Mouse (Mus musculus): Measurements from ENCODE around the gene Rpl7a. TPM values are rescaled to one million over a fixed set of nuclear protein-coding genes. Genes with fewer than 3 reads are reported as not detected.

Rpl7a gene
- polyA plus RNA-seq, 1 experiment from 2014 or later = 462 TPM

- no peak for ATAC-seq (ENCODE audit: low read depth)
- WGBS = 12% methylated on average over 7 of the region's 7 CpGs
- Histone ChIP-seq H3K4me3 (ENCODE audit: low read depth, low read length) (peak overlapping the region; percentile 78), H3K27me3 (ENCODE audit: control insufficient read depth, insufficient read depth, low read length) (no peaks in the 10 kb centered on the region), H3K4me1 (ENCODE audit: control insufficient read depth, insufficient read depth, low read length) (peaks cover 9% of the 10 kb centered on the region), H3K9me3 (ENCODE audit: control insufficient read depth, low read length) (no peaks in the 10 kb centered on the region), H3K9ac (replicated peaks; ENCODE audit: low read depth, low read length) (peak overlapping the region; percentile 78), H3K36me3 (ENCODE audit: control insufficient read depth, insufficient read depth, low read length) (peaks cover 37% of the 10 kb centered on the region), H3K27ac (ENCODE audit: low read depth, low read length) (no peak overlapping the region), H3K4me2 (ENCODE audit: low read depth, low read length) (peak overlapping the region; percentile 51)
Observed at GRCm38 (mm10) chr2:26901834-26902400, 8.6 kb upstream of the Rpl7a start.

GRCm38 (mm10) chr2:26902467-26903220, 7.9 kb upstream of the Rpl7a start, which contains the start of gene Surf6:
Gene Surf6, minus strand, starts transcription at chr2:26902879.
- Histone ChIP-seq H3K9me3 (ENCODE audit: control insufficient read depth, low read length) (no peaks in the 10 kb centered on the region), H3K4me3 (ENCODE audit: low read depth, low read length) (peak within 1 kb of the TSS; percentile 78), H3K4me2 (ENCODE audit: low read depth, low read length) (peak within 1 kb of the TSS; percentile 51), H3K27ac (ENCODE audit: low read depth, low read length) (peak within 1 kb of the TSS; percentile 63), H3K9ac (replicated peaks; ENCODE audit: low read depth, low read length) (peak within 1 kb of the TSS; percentile 78), H3K27me3 (ENCODE audit: control insufficient read depth, insufficient read depth, low read length) (no peaks in the 10 kb centered on the region), H3K36me3 (ENCODE audit: control insufficient read depth, insufficient read depth, low read length) (peaks cover 39% of the 10 kb centered on the region), H3K4me1 (ENCODE audit: control insufficient read depth, insufficient read depth, low read length) (peaks cover 9% of the 10 kb centered on the region)
- under 1% methylated on average over 41 of the region's 41 CpGs for WGBS
- ATAC-seq (ENCODE audit: low read depth) = peak; percentile 96

- Histone ChIP-seq H3K9me3 (ENCODE audit: control insufficient read depth, low read length) (no peaks in the 10 kb centered on the region), H3K4me1 (ENCODE audit: control insufficient read depth, insufficient read depth, low read length) (peaks cover 9% of the 10 kb centered on the region), H3K36me3 (ENCODE audit: control insufficient read depth, insufficient read depth, low read length) (peaks cover 35% of the 10 kb centered on the region), H3K4me3 (ENCODE audit: low read depth, low read length) (peak overlapping the region; percentile 78), H3K4me2 (ENCODE audit: low read depth, low read length) (peak overlapping the region; percentile 51), H3K9ac (replicated peaks; ENCODE audit: low read depth, low read length) (peak overlapping the region; percentile 78), H3K27ac (ENCODE audit: low read depth, low read length) (peak overlapping the region; percentile 63), H3K27me3 (ENCODE audit: control insufficient read depth, insufficient read depth, low read length) (no peaks in the 10 kb centered on the region)
- 10% methylated on average over 7 of the region's 7 CpGs for WGBS
- no peak for ATAC-seq (ENCODE audit: low read depth)
Observed at GRCm38 (mm10) chr2:26903311-26903710, 7.3 kb upstream of the Rpl7a start.

GRCm38 (mm10) chr2:26905936-26906335, 4.6 kb upstream of the Rpl7a start:
- 100% methylated on average over 2 of the region's 2 CpGs for WGBS
- no peaks in the 10 kb centered on the region for H3K9me3 ChIP-seq (ENCODE audit: control insufficient read depth, low read length)
- H3K4me3 ChIP-seq (ENCODE audit: low read depth, low read length) = no peak overlapping the region
- no peak overlapping the region for H3K27ac ChIP-seq (ENCODE audit: low read depth, low read length)
- no peak for ATAC-seq (ENCODE audit: low read depth)
- no peak overlapping the region for H3K9ac ChIP-seq (replicated peaks; ENCODE audit: low read depth, low read length)
- no peaks in the 10 kb centered on the region for H3K27me3 ChIP-seq (ENCODE audit: control insufficient read depth, insufficient read depth, low read length)
- peaks cover 22% of the 10 kb centered on the region for H3K36me3 ChIP-seq (ENCODE audit: control insufficient read depth, insufficient read depth, low read length)
- H3K4me2 ChIP-seq (ENCODE audit: low read depth, low read length) = no peak overlapping the region
- H3K4me1 ChIP-seq (ENCODE audit: control insufficient read depth, insufficient read depth, low read length) = peaks cover 22% of the 10 kb centered on the region

GRCm38 (mm10) chr2:26906431-26906830, 4.1 kb upstream of the Rpl7a start:
- Histone ChIP-seq H3K27me3 (ENCODE audit: control insufficient read depth, insufficient read depth, low read length) (no peaks in the 10 kb centered on the region), H3K4me1 (ENCODE audit: control insufficient read depth, insufficient read depth, low read length) (peaks cover 21% of the 10 kb centered on the region), H3K9ac (replicated peaks; ENCODE audit: low read depth, low read length) (no peak overlapping the region), H3K4me2 (ENCODE audit: low read depth, low read length) (no peak overlapping the region), H3K4me3 (ENCODE audit: low read depth, low read length) (no peak overlapping the region), H3K27ac (ENCODE audit: low read depth, low read length) (no peak overlapping the region), H3K9me3 (ENCODE audit: control insufficient read depth, low read length) (no peaks in the 10 kb centered on the region), H3K36me3 (ENCODE audit: control insufficient read depth, insufficient read depth, low read length) (peaks cover 22% of the 10 kb centered on the region)
- no peak for ATAC-seq (ENCODE audit: low read depth)
- WGBS = 94% methylated on average over 3 of the region's 3 CpGs

GRCm38 (mm10) chr2:26907109-26907508, 3.5 kb upstream of the Rpl7a start:
- Histone ChIP-seq H3K4me1 (ENCODE audit: control insufficient read depth, insufficient read depth, low read length) (peaks cover 20% of the 10 kb centered on the region), H3K4me3 (ENCODE audit: low read depth, low read length) (no peak overlapping the region), H3K9me3 (ENCODE audit: control insufficient read depth, low read length) (no peaks in the 10 kb centered on the region), H3K9ac (replicated peaks; ENCODE audit: low read depth, low read length) (no peak overlapping the region), H3K27ac (ENCODE audit: low read depth, low read length) (no peak overlapping the region), H3K36me3 (ENCODE audit: control insufficient read depth, insufficient read depth, low read length) (peaks cover 26% of the 10 kb centered on the region), H3K4me2 (ENCODE audit: low read depth, low read length) (no peak overlapping the region), H3K27me3 (ENCODE audit: control insufficient read depth, insufficient read depth, low read length) (no peaks in the 10 kb centered on the region)
- ATAC-seq (ENCODE audit: low read depth) = no peak
- 66% methylated on average over 4 of the region's 4 CpGs for WGBS

GRCm38 (mm10) chr2:26908710-26909386, 1.7 kb upstream of the Rpl7a start:
- Histone ChIP-seq H3K27me3 (ENCODE audit: control insufficient read depth, insufficient read depth, low read length) (no peaks in the 10 kb centered on the region), H3K9ac (replicated peaks; ENCODE audit: low read depth, low read length) (peak overlapping the region; percentile 29; the same call in 1 of the 2 replicates), H3K4me3 (ENCODE audit: low read depth, low read length) (peak overlapping the region; percentile 82; the same call in 1 of the 2 replicates), H3K27ac (ENCODE audit: low read depth, low read length) (no peak overlapping the region), H3K4me1 (ENCODE audit: control insufficient read depth, insufficient read depth, low read length) (peaks cover 19% of the 10 kb centered on the region), H3K4me2 (ENCODE audit: low read depth, low read length) (peak overlapping the region; percentile 69), H3K36me3 (ENCODE audit: control insufficient read depth, insufficient read depth, low read length) (peaks cover 43% of the 10 kb centered on the region), H3K9me3 (ENCODE audit: control insufficient read depth, low read length) (no peaks in the 10 kb centered on the region)
- WGBS = 92% methylated on average over 18 of the region's 18 CpGs
- no peak for ATAC-seq (ENCODE audit: low read depth)

GRCm38 (mm10) chr2:26909387-26909784, 1.2 kb upstream of the Rpl7a start:
- no peak for ATAC-seq (ENCODE audit: low read depth)
- peak overlapping the region; percentile 82 for H3K4me3 ChIP-seq (ENCODE audit: low read depth, low read length)
- H3K4me2 ChIP-seq (ENCODE audit: low read depth, low read length) = peak overlapping the region; percentile 69
- H3K27me3 ChIP-seq (ENCODE audit: control insufficient read depth, insufficient read depth, low read length) = no peaks in the 10 kb centered on the region
- peaks cover 49% of the 10 kb centered on the region for H3K36me3 ChIP-seq (ENCODE audit: control insufficient read depth, insufficient read depth, low read length)
- H3K27ac ChIP-seq (ENCODE audit: low read depth, low read length) = no peak overlapping the region
- peaks cover 19% of the 10 kb centered on the region for H3K4me1 ChIP-seq (ENCODE audit: control insufficient read depth, insufficient read depth, low read length)
- peak overlapping the region; percentile 90 for H3K9ac ChIP-seq (replicated peaks; ENCODE audit: low read depth, low read length)
- no peaks in the 10 kb centered on the region for H3K9me3 ChIP-seq (ENCODE audit: control insufficient read depth, low read length)

Data from neural tube, embryonic 14.5 days (tissue).